Mouse (Mus musculus): ENCODE results near the gene Uvssa. TPM values are rescaled to one million over a fixed set of nuclear protein-coding genes. Genes with fewer than 3 reads are reported as not detected.
A peak's percentile ranks its signal among the peaks of the same experiment; 100 is the strongest.

The Uvssa gene
- polyA plus RNA-seq, 1 experiment from 2014 or later = 7.9 TPM

GRCm38 (mm10) chr5:33443794-33444193, 65.4 kb downstream of the Uvssa start:
- H3K9ac ChIP-seq (ENCODE audit: low read depth, low read length) = no peak overlapping the region
- peaks cover 33% of the 10 kb centered on the region for H3K27me3 ChIP-seq (ENCODE audit: control insufficient read depth, insufficient read depth, low read length)
- no peaks in the 10 kb centered on the region for H3K36me3 ChIP-seq (ENCODE audit: control insufficient read depth, insufficient read depth, low read length)
- no peak for ATAC-seq (ENCODE audit: low FRiP score)
- no peak overlapping the region for H3K27ac ChIP-seq (ENCODE audit: low read depth, low read length)
- WGBS = 50% methylated on average over 9 of the region's 9 CpGs
- H3K9me3 ChIP-seq (ENCODE audit: control insufficient read depth, low read length) = no peaks in the 10 kb centered on the region
- H3K4me1 ChIP-seq (replicated peaks; ENCODE audit: control insufficient read depth, insufficient read depth, low read length) = peaks cover 9% of the 10 kb centered on the region; the same call in 1 of the 2 replicates
- DNase-seq (ENCODE audit: low spot score) = no peak
- H3K4me3 ChIP-seq (ENCODE audit: low read depth, low read length) = no peak overlapping the region
- H3K4me2 ChIP-seq (replicated peaks; ENCODE audit: low read depth, low read length) = no peak overlapping the region

GRCm38 (mm10) chr5:33455737-33456136, 77.4 kb downstream of the Uvssa start:
- 64% methylated on average over 8 of the region's 8 CpGs for WGBS
- H3K9me3 ChIP-seq (ENCODE audit: control insufficient read depth, low read length) = no peaks in the 10 kb centered on the region
- no peak overlapping the region for H3K9ac ChIP-seq (ENCODE audit: low read depth, low read length)
- H3K4me3 ChIP-seq (ENCODE audit: low read depth, low read length) = no peak overlapping the region
- no peaks in the 10 kb centered on the region for H3K36me3 ChIP-seq (ENCODE audit: control insufficient read depth, insufficient read depth, low read length)
- no peak overlapping the region for H3K4me2 ChIP-seq (replicated peaks; ENCODE audit: low read depth, low read length)
- no peaks in the 10 kb centered on the region for H3K27me3 ChIP-seq (ENCODE audit: control insufficient read depth, insufficient read depth, low read length)
- ATAC-seq (ENCODE audit: low FRiP score) (no peak), DNase-seq (ENCODE audit: low spot score) (no peak)
- no peaks in the 10 kb centered on the region for H3K4me1 ChIP-seq (replicated peaks; ENCODE audit: control insufficient read depth, insufficient read depth, low read length)
- no peak overlapping the region for H3K27ac ChIP-seq (ENCODE audit: low read depth, low read length)

- no peak overlapping the region for H3K27ac ChIP-seq (ENCODE audit: low read depth, low read length)
Measured at GRCm38 (mm10) chr5:33458132-33458622, 79.8 kb downstream of the Uvssa start.

GRCm38 (mm10) chr5:33459111-33459510, 80.8 kb downstream of the Uvssa start:
- Histone ChIP-seq H3K9me3 (ENCODE audit: control insufficient read depth, low read length) (no peaks in the 10 kb centered on the region), H3K9ac (ENCODE audit: low read depth, low read length) (no peak overlapping the region), H3K4me1 (replicated peaks; ENCODE audit: control insufficient read depth, insufficient read depth, low read length) (0 out of 2 replicates have a peak, but pooled peaks cover 3% of the 10 kb centered on the region), H3K4me2 (replicated peaks; ENCODE audit: low read depth, low read length) (no peak overlapping the region), H3K27ac (ENCODE audit: low read depth, low read length) (no peak overlapping the region), H3K27me3 (ENCODE audit: control insufficient read depth, insufficient read depth, low read length) (no peaks in the 10 kb centered on the region), H3K36me3 (ENCODE audit: control insufficient read depth, insufficient read depth, low read length) (no peaks in the 10 kb centered on the region), H3K4me3 (ENCODE audit: low read depth, low read length) (no peak overlapping the region)
- DNase-seq (ENCODE audit: low spot score) (no peak), ATAC-seq (ENCODE audit: low FRiP score) (no peak)
- 62% methylated on average over 2 of the region's 2 CpGs for WGBS

More at GRCm38 (mm10) chr5:33458132-33458622, 79.8 kb downstream of the Uvssa start:
- Histone ChIP-seq H3K9ac (ENCODE audit: low read depth, low read length) (no peak overlapping the region), H3K36me3 (ENCODE audit: control insufficient read depth, insufficient read depth, low read length) (no peaks in the 10 kb centered on the region), H3K4me1 (replicated peaks; ENCODE audit: control insufficient read depth, insufficient read depth, low read length) (0 out of 2 replicates have a peak, but pooled peaks cover 3% of the 10 kb centered on the region), H3K27me3 (ENCODE audit: control insufficient read depth, insufficient read depth, low read length) (no peaks in the 10 kb centered on the region), H3K4me3 (ENCODE audit: low read depth, low read length) (no peak overlapping the region), H3K4me2 (replicated peaks; ENCODE audit: low read depth, low read length) (no peak overlapping the region), H3K9me3 (ENCODE audit: control insufficient read depth, low read length) (no peaks in the 10 kb centered on the region)
- WGBS = 61% methylated on average over 3 of the region's 3 CpGs
- ATAC-seq (ENCODE audit: low FRiP score) (no peak), DNase-seq (ENCODE audit: low spot score) (no peak)

- Histone ChIP-seq H3K4me2 (replicated peaks; ENCODE audit: low read depth, low read length) (no peak overlapping the region), H3K27ac (ENCODE audit: low read depth, low read length) (no peak overlapping the region), H3K36me3 (ENCODE audit: control insufficient read depth, insufficient read depth, low read length) (no peaks in the 10 kb centered on the region), H3K27me3 (ENCODE audit: control insufficient read depth, insufficient read depth, low read length) (no peaks in the 10 kb centered on the region), H3K9me3 (ENCODE audit: control insufficient read depth, low read length) (no peaks in the 10 kb centered on the region), H3K9ac (ENCODE audit: low read depth, low read length) (no peak overlapping the region), H3K4me1 (replicated peaks; ENCODE audit: control insufficient read depth, insufficient read depth, low read length) (0 out of 2 replicates have a peak, but pooled peaks cover 3% of the 10 kb centered on the region), H3K4me3 (ENCODE audit: low read depth, low read length) (no peak overlapping the region)
- no peak for ATAC-seq (ENCODE audit: low FRiP score)
- no peak for DNase-seq (ENCODE audit: low spot score)
- 69% methylated on average over 7 of the region's 7 CpGs for whole genome bisulfite sequencing
Measured at GRCm38 (mm10) chr5:33464390-33464789, 86.0 kb downstream of the Uvssa start.

GRCm38 (mm10) chr5:33465464-33465863, 87.1 kb downstream of the Uvssa start:
- H3K4me3 ChIP-seq (ENCODE audit: low read depth, low read length) = no peak overlapping the region
- H3K27ac ChIP-seq (ENCODE audit: low read depth, low read length) = peak overlapping the region; percentile 55; the same call in 1 of the 2 replicates
- no peaks in the 10 kb centered on the region for H3K9me3 ChIP-seq (ENCODE audit: control insufficient read depth, low read length)
- H3K4me1 ChIP-seq (replicated peaks; ENCODE audit: control insufficient read depth, insufficient read depth, low read length) = 0 out of 2 replicates have a peak, but pooled peaks cover 3% of the 10 kb centered on the region
- no peak for DNase-seq (ENCODE audit: low spot score)
- H3K4me2 ChIP-seq (replicated peaks; ENCODE audit: low read depth, low read length) = no peak overlapping the region
- 59% methylated on average over 11 of the region's 11 CpGs for WGBS
- no peaks in the 10 kb centered on the region for H3K36me3 ChIP-seq (ENCODE audit: control insufficient read depth, insufficient read depth, low read length)
- H3K27me3 ChIP-seq (ENCODE audit: control insufficient read depth, insufficient read depth, low read length) = no peaks in the 10 kb centered on the region
- ATAC-seq (ENCODE audit: low FRiP score) = peak; percentile 54; the same call in 1 of the 2 replicates
- H3K9ac ChIP-seq (ENCODE audit: low read depth, low read length) = no peak overlapping the region

Other genes with a start within 250 kb of the Uvssa start
- 3.4 and 4.5 TPM in 2 replicates for gene Spon2, start 160.1 kb upstream of the Uvssa start, polyA plus RNA-seq (2014; fragmentation: Nextera tagmentation; extraction: Ambion mirVana)
- gene Ctbp1, start 103.6 kb upstream of the Uvssa start, polyA plus RNA-seq (2014; fragmentation: Nextera tagmentation; extraction: Ambion mirVana) = 456 and 518 TPM in 2 replicates
- gene Maea, start 43.0 kb upstream of the Uvssa start, polyA plus RNA-seq (2014; fragmentation: Nextera tagmentation; extraction: Ambion mirVana) = 133 and 141 TPM in 2 replicates
- 0.32 and 0.60 TPM in 2 replicates for gene Nkx1-1, start 55.4 kb downstream of the Uvssa start, polyA plus RNA-seq (2014; fragmentation: Nextera tagmentation; extraction: Ambion mirVana)